Mouse (Mus musculus) embryonic fibroblast, embryonic 13.5 days (primary cell): ENCODE results near the gene Prdm16.

Source experiments
- CTCF ChIP-seq: IDR thresholded peaks from 2 replicates; pipeline ENCODE4 v1.5.1; 2011; ENCODE audit warnings: mild to moderate bottlenecking, control low read depth, low read length, moderate library complexity, borderline replicate concordance; ENCODE audit not compliant: insufficient read depth
- POLR2A ChIP-seq: IDR thresholded peaks from 2 replicates; pipeline ENCODE4 v1.6.1; 2011; ENCODE audit warnings: low read depth, mild to moderate bottlenecking, control low read depth, low read length, moderate library complexity

- TF ChIP-seq CTCF (no peak), POLR2A (no peak)
These were observed 11.0 kb downstream of the Prdm16 start for GRCm38 (mm10) chr4:154625710-154626109.
